Mouse (Mus musculus): ENCODE data around the gene Zbtb34.

GRCm38 (mm10) chr2:33432877-33433276 lies 1.8 kb upstream of the Zbtb34 start:
- peak; percentile 59 for TF ChIP-seq CTCF (IDR thresholded peaks at IDR 0.05; ENCODE audit: control insufficient read depth, insufficient read depth, low read length)
- TF ChIP-seq POLR2A (IDR thresholded peaks at IDR 0.05; ENCODE audit: borderline replicate concordance, control insufficient read depth, low read depth, low read length): no peak

Data from bone marrow, adult 2 months (tissue).